Mouse (Mus musculus) cerebellum, adult 8-10 months (tissue): ENCODE measurements around the gene Rilpl1.
A peak's percentile ranks its signal among the peaks of the same experiment; 100 is the strongest.

Source experiments
- DNase-seq: peaks from one replicate; pipeline ENCODE4 v3.0.0; 2022

Rilpl1 gene

DNA sequence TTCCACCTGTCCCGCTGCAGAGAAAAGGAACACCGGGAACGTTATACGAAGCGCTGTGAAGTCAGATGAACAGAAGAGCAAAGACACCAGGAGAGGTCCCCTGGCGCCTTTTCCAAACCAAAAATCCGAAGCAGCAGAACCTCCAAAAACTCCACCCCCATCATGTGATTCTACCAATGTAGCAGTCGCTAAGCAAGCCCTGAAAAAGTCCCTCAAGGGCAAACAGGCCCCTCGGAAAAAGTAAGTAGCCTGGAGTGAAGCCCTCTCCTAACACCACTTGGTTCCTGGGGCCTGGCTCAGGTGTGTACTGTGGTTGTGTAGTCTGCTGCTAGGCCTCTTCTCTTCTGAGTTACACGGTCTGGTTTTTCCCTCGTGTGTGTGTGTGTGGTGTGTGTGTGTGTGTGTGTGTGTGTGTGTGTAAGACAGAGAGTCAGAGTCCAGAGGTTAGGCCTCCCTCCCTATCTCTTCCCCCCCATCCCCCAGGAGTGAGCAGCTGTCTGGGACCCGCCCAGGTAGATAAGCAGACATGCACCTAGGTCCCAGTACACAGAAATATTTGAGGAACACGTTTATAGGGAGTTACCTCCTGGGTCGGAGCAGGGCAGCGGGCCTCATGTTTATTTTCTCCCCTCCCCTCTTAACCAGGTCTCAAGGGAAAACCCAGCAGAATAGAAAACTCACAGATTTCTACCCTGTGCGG is 80.4 kb downstream of the Rilpl1 start:
- no peak for DNase-seq

DNA sequence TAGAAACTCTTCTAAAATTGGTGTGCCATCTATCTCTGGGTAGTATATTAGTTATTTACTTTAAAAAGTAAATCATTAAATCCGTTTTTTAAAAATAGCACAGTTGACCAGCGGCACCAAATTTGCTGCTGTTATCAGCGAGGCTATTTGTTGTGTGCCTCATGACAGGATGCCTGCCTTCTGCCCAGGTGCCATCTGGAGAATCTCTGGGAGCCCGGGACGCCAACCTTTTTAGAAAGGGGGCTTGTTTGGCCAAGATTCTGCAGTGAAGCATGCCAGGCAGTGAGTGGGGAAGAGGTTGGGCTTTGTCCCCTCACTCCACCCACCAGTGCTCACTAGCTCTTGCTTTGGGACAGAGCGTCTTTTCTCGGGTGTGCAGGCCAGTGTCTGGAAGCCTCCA is 81.1 kb downstream of the Rilpl1 start:
- no peak for DNase-seq

DNA sequence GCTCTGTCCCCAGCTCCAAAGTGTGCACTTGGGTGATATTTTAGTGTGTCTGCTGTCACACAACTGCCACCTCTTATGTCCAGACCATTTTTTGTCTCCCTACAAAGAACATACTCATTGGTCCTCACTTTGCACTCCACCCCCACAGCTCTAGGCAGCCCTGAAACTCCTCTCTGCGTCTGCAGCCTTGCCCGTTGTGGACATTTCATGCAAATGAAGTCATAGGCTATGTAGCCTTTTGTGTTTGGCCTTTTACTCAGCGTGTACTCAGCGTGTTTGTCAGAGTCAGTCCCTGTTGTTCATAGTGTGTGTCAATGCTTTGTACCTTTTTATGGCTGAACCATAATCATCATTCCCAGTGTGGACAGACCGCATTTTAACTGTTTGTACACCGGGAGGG is 81.7 kb downstream of the Rilpl1 start:
- no peak for DNase-seq

DNA sequence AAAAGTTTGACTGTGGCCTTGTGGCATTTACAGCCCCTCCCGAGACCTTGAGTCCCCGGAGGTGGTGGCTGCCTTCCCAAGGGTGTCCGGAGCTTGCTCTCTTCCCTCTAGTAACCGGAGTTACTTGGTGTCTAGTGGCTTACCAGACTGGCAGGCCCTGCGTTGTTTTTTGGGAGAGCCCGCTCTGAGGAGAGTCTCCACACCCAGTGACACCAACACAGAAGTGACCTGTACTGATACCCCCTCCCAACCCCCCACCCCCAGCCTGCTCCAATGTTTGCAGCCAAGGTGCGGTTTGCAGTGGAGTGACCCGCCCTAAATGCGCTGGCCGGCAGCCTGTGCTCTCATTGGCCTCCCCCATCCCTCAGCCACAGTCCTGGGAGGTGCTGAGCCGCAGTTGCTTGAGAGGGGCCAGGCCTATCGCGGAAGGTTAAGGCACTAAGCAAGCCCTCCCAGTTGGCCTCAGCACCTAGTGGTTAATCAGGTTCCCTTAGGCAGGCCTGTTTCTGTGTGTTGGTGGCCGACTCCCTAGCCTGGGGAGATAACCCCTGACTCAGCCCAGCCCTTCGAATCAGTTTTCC is 84.8 kb downstream of the Rilpl1 start:
- DNase-seq = peak; percentile 35

DNA sequence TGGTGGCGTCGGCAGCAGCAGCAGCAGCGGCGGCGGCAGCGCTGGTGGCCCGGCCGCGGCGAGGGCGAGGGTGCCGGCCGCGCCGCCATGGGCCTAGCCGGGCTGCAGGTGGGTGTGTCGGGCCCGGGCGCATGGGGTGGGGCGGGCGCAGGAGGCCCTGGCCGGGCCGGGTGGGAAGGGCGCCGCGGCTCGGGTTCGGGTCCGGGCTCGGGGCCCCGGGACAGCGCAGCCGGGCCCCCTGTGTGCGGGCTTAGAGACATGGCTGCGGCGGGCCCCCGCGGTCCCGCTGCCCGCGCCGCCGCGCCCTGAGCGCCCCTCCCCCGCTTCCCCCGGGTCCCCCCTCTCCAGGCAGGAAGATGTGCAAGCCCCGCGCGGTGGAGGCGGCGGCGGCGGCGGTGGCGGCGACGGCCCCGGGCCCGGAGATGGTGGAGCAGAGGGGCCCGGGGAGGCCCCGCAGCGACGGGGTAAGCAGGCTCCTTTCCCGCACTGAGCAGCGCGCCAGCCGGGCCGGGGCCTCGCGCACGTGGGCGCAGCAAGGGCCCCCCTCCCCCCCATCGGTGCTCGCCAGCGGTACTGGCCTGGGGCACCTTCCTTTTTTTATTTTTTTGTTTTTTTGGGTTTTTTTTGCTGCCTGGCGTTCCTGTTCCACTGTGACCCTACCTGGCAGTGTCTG is 85.4 kb downstream of the Rilpl1 start:
- DNase-seq = peak; percentile 44

DNA sequence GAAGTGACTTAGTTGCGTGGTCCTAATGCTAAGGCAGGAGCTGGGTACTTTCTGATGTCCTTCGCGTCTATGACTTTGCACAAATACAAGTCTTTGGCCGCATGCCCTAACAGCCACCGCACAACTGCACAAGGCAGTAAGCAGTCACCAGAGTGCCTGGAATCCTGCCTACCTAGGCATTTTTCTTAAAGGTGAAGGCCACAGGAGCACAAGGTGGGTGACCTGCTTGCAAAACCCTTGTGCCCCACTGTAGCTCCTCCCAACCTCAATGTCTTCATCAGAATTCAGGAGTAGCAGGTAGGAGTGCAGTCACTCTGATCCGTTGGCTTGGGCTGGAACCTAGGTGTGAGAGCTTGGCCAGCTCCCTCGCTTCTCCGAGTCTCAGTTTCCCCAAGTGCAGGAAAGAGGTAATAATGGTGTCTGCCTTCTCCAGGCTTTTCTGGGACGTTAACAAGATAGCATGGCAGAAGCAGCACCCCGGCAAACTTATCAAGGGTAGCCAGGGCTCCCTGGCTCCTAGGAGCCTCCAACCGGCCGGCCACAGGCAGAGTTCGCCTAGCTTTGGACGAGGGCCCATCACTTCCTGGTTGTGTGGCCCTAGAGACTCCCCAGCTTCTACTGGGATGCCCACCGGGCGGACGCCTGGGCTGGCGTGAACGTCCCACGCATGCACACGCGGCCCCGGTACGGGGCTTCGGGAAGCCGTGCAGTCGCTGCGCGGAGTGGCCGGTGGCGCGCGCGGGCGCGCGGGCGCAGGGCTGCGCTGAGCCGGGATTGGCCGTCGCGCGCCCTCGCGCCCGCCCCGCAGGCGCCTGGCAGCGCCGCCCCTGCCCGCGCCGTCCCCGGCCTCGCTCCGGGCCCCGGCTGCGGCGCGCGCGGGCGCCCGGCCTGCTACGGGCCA is 86.3 kb downstream of the Rilpl1 start:
- DNase-seq = peak; percentile 69

DNA sequence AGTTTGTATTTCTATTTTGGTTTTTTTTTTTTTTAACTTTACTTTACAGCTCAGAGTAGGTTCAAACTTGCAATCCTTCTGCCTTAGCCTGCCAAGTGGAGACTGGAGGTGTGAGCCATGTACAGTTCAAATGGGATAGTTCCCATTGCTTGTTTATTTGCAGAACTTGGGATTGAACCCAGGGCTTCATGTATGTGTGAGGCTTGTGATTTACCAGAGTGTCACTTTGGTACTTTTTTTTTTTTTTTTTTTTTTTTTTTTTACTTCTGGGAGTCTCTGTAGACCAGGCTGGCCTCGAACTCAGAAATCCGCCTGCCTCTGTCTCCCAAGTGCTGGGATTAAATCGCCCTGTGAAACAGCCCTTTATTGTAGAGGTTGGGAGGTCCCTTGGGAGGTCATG is 87.0 kb downstream of the Rilpl1 start:
- DNase-seq = no peak
